Mouse (Mus musculus) forebrain, embryonic 13.5 days (tissue): Measurements from ENCODE around the gene Med23. TPM values are rescaled to one million over a fixed set of nuclear protein-coding genes. Genes with fewer than 3 reads are reported as not detected.

ENCODE experiments used
- ATAC-seq: fragments of 200-750 bp; cut with Nextera tagmentation; 2 replicates; pipeline ENCODE4 v1.8.0; 2017
- H3K27ac ChIP-seq: fragments of 300-500 bp; sonication (generic); 2 replicates; pipeline ENCODE4 v1.5.1; 2015; ENCODE audit warnings: inconsistent platforms, mild to moderate bottlenecking, moderate library complexity
- H3K27me3 ChIP-seq: fragments of 300-500 bp; sonication (generic); 2 replicates; pipeline ENCODE4 v1.6.1; 2015; ENCODE audit warnings: mild to moderate bottlenecking, inconsistent platforms
- H3K36me3 ChIP-seq: fragments of 300-500 bp; sonication (generic); 2 replicates; pipeline ENCODE4 v1.6.1; 2015; ENCODE audit warnings: mild to moderate bottlenecking, inconsistent platforms; ENCODE audit not compliant: poor library complexity, severe bottlenecking
- H3K4me1 ChIP-seq: fragments of 300-500 bp; sonication (generic); 2 replicates; pipeline ENCODE4 v1.6.1; 2015; ENCODE audit warnings: inconsistent platforms
- H3K4me2 ChIP-seq: fragments of 300-500 bp; sonication (generic); 2 replicates; pipeline ENCODE4 v1.6.1; 2015; ENCODE audit warnings: inconsistent platforms, mild to moderate bottlenecking, moderate library complexity
- H3K4me3 ChIP-seq: fragments of 300-500 bp; sonication (generic); 2 replicates; pipeline ENCODE4 v1.5.1; 2015; ENCODE audit warnings: mild to moderate bottlenecking, inconsistent platforms
- H3K9ac ChIP-seq: fragments of 300-500 bp; sonication (generic); 2 replicates; pipeline ENCODE4 v1.6.1; 2015; ENCODE audit warnings: mild to moderate bottlenecking, inconsistent platforms
- H3K9me3 ChIP-seq: fragments of 300-500 bp; sonication (generic); replicated peaks from 2 replicates; pipeline ENCODE4 v1.6.1; 2016; ENCODE audit warnings: inconsistent platforms
- WGBS: fragments of 180-500 bp; shearing (Covaris S2); methylation state at CpG from one replicate; pipeline ENCODE4 v1.1.7; 2015; 5-methylcytosine and 5-hydroxymethylcytosine counted together
- polyA plus RNA-seq: library from polyadenylated mRNA; unstranded; fragments of >200 nt; fragmentation: Nextera tagmentation; extraction: Ambion mirVana; gene quantifications from 2 replicates; pipeline ENCODE4 v1.2.1, GENCODE M21; 2015

The Med23 gene
- polyA plus RNA-seq: 27.9 and 28.8 TPM in 2 replicates

GRCm38 (mm10) chr10:24869760-24870290 lies at the start of gene Med23:
Gene Med23 (plus strand): TSS chr10:24869986.
- peak within 1 kb of the TSS; percentile 73 for H3K4me3 ChIP-seq
- peak within 1 kb of the TSS; percentile 68 for H3K4me2 ChIP-seq
- 1% methylated on average over 36 of the region's 36 CpGs for WGBS
- ATAC-seq: peak; percentile 100
- no peaks in the 10 kb centered on the region for H3K9me3 ChIP-seq
- 0 out of 2 replicates have a peak, but pooled peaks cover 3% of the 10 kb centered on the region for H3K4me1 ChIP-seq
- no peaks in the 10 kb centered on the region for H3K27me3 ChIP-seq
- H3K36me3 ChIP-seq: peaks cover 33% of the 10 kb centered on the region
- H3K9ac ChIP-seq: peak within 1 kb of the TSS; percentile 86
- H3K27ac ChIP-seq: no peak within 1 kb of the TSS; the same call in 1 of the 2 replicates

- Histone ChIP-seq H3K27me3 (no peaks in the 10 kb centered on the region), H3K36me3 (no peaks in the 10 kb centered on the region), H3K27ac (no peak overlapping the region), H3K9me3 (no peaks in the 10 kb centered on the region), H3K4me2 (no peak overlapping the region), H3K4me3 (no peak overlapping the region), H3K4me1 (peaks cover 7% of the 10 kb centered on the region), H3K9ac (no peak overlapping the region)
- 88% methylated on average over 4 of the region's 4 CpGs for WGBS
- ATAC-seq: no peak
Observed at GRCm38 (mm10) chr10:24821990-24822676, 47.7 kb upstream of the Med23 start.

- H3K27me3 ChIP-seq: no peaks in the 10 kb centered on the region
- no peaks in the 10 kb centered on the region for H3K36me3 ChIP-seq
- no peak overlapping the region for H3K9ac ChIP-seq
- no peak for ATAC-seq
- H3K4me3 ChIP-seq: no peak overlapping the region
- no peak overlapping the region for H3K4me2 ChIP-seq
- WGBS: 79% methylated on average over 1 of the region's 1 CpGs
- no peaks in the 10 kb centered on the region for H3K9me3 ChIP-seq
- H3K27ac ChIP-seq: no peak overlapping the region
- peaks cover 7% of the 10 kb centered on the region for H3K4me1 ChIP-seq
Observed at GRCm38 (mm10) chr10:24822842-24823241, 46.9 kb upstream of the Med23 start.

- Histone ChIP-seq H3K27ac (no peak overlapping the region), H3K9me3 (no peaks in the 10 kb centered on the region), H3K9ac (no peak overlapping the region), H3K4me2 (no peak overlapping the region), H3K4me1 (peaks cover 7% of the 10 kb centered on the region), H3K4me3 (no peak overlapping the region), H3K27me3 (no peaks in the 10 kb centered on the region), H3K36me3 (no peaks in the 10 kb centered on the region)
- WGBS: 68% methylated on average over 1 of the region's 1 CpGs
- ATAC-seq: no peak
Observed at GRCm38 (mm10) chr10:24823265-24823664, 46.5 kb upstream of the Med23 start.

GRCm38 (mm10) chr10:24823697-24824535 lies 45.9 kb upstream of the Med23 start:
- no peaks in the 10 kb centered on the region for H3K36me3 ChIP-seq
- 87% methylated on average over 16 of the region's 16 CpGs for whole genome bisulfite sequencing
- ATAC-seq: no peak
- no peak overlapping the region for H3K27ac ChIP-seq
- H3K9ac ChIP-seq: no peak overlapping the region
- no peak overlapping the region for H3K4me2 ChIP-seq
- H3K27me3 ChIP-seq: no peaks in the 10 kb centered on the region
- peaks cover 7% of the 10 kb centered on the region for H3K4me1 ChIP-seq
- H3K4me3 ChIP-seq: no peak overlapping the region
- H3K9me3 ChIP-seq: no peaks in the 10 kb centered on the region

- ATAC-seq: no peak
- no peaks in the 10 kb centered on the region for H3K36me3 ChIP-seq
Observed at GRCm38 (mm10) chr10:24824621-24825020, 45.2 kb upstream of the Med23 start.

GRCm38 (mm10) chr10:24825456-24826081 lies 44.2 kb upstream of the Med23 start:
- no peak for ATAC-seq
- no peaks in the 10 kb centered on the region for H3K9me3 ChIP-seq

More at GRCm38 (mm10) chr10:24824621-24825020, 45.2 kb upstream of the Med23 start:
- Histone ChIP-seq H3K27me3 (no peaks in the 10 kb centered on the region), H3K9me3 (no peaks in the 10 kb centered on the region), H3K4me3 (no peak overlapping the region), H3K27ac (no peak overlapping the region), H3K4me2 (no peak overlapping the region), H3K9ac (no peak overlapping the region), H3K4me1 (peaks cover 7% of the 10 kb centered on the region)
- WGBS: 73% methylated on average over 8 of the region's 8 CpGs

GRCm38 (mm10) chr10:24826130-24826529 lies 43.7 kb upstream of the Med23 start:
- ATAC-seq: peak; percentile 43; the same call in 1 of the 2 replicates
- no peak overlapping the region for H3K9ac ChIP-seq
- WGBS: 10% methylated on average over 6 of the region's 6 CpGs
- no peaks in the 10 kb centered on the region for H3K27me3 ChIP-seq
- peaks cover 7% of the 10 kb centered on the region for H3K4me1 ChIP-seq
- no peak overlapping the region for H3K27ac ChIP-seq
- no peak overlapping the region for H3K4me2 ChIP-seq
- H3K4me3 ChIP-seq: no peak overlapping the region
- no peaks in the 10 kb centered on the region for H3K36me3 ChIP-seq
- H3K9me3 ChIP-seq: no peaks in the 10 kb centered on the region

More at GRCm38 (mm10) chr10:24825456-24826081, 44.2 kb upstream of the Med23 start:
- Histone ChIP-seq H3K9ac (no peak overlapping the region), H3K27me3 (no peaks in the 10 kb centered on the region), H3K4me2 (no peak overlapping the region), H3K36me3 (no peaks in the 10 kb centered on the region), H3K27ac (no peak overlapping the region), H3K4me3 (no peak overlapping the region), H3K4me1 (peaks cover 7% of the 10 kb centered on the region)
- 87% methylated on average over 7 of the region's 7 CpGs for WGBS

- ATAC-seq: no peak
- 93% methylated on average over 4 of the region's 4 CpGs for WGBS
- no peaks in the 10 kb centered on the region for H3K36me3 ChIP-seq
Observed at GRCm38 (mm10) chr10:24828136-24828535, 41.6 kb upstream of the Med23 start.

GRCm38 (mm10) chr10:24830448-24830847 lies 39.3 kb upstream of the Med23 start:
- no peaks in the 10 kb centered on the region for H3K36me3 ChIP-seq
- 92% methylated on average over 5 of the region's 5 CpGs for WGBS
- H3K9ac ChIP-seq: no peak overlapping the region
- no peaks in the 10 kb centered on the region for H3K9me3 ChIP-seq
- no peak for ATAC-seq
- H3K4me1 ChIP-seq: peaks cover 17% of the 10 kb centered on the region
- H3K27ac ChIP-seq: no peak overlapping the region
- no peak overlapping the region for H3K4me2 ChIP-seq
- no peaks in the 10 kb centered on the region; the same call in 1 of the 2 replicates for H3K27me3 ChIP-seq
- no peak overlapping the region for H3K4me3 ChIP-seq

More at GRCm38 (mm10) chr10:24828136-24828535, 41.6 kb upstream of the Med23 start:
- Histone ChIP-seq H3K9ac (no peak overlapping the region), H3K9me3 (no peaks in the 10 kb centered on the region), H3K4me2 (no peak overlapping the region), H3K4me1 (peaks cover 7% of the 10 kb centered on the region), H3K4me3 (no peak overlapping the region), H3K27ac (no peak overlapping the region), H3K27me3 (no peaks in the 10 kb centered on the region)

GRCm38 (mm10) chr10:24831377-24832095 lies 38.2 kb upstream of the Med23 start:
- Histone ChIP-seq H3K27ac (no peak overlapping the region), H3K9me3 (no peaks in the 10 kb centered on the region), H3K4me2 (no peak overlapping the region), H3K4me3 (no peak overlapping the region), H3K4me1 (peaks cover 21% of the 10 kb centered on the region), H3K27me3 (no peaks in the 10 kb centered on the region; the same call in 1 of the 2 replicates), H3K36me3 (no peaks in the 10 kb centered on the region), H3K9ac (no peak overlapping the region)
- ATAC-seq: no peak
- 79% methylated on average over 14 of the region's 15 CpGs for WGBS
